Comparison of ENCODE assay signal across 29 mouse cellular contexts in genomic region chr19:44317391-44317790, GRCm38 (mm10). TPM values are rescaled to one million over a fixed set of nuclear protein-coding genes. Genes with fewer than 3 reads are reported as not detected.
A peak's percentile ranks its signal among the peaks of the same experiment; 100 is the strongest.
DNase-seq lines count a peak whose midpoint lies in the region; ATAC-seq and TF ChIP-seq lines count a peak whose summit lies in the region.
"Had no signal": no experiment of that assay in that cellular context is flagged by ENCODE, and none has a peak within 500 bp of the region (broad histone marks: within the 10 kb centered on the region; RNA-seq: fewer than 3 reads in every experiment).

No protein-coding gene starts in this region.

- TF ChIP-seq CTCF in MEL (IDR thresholded peaks at IDR 0.05 in 2 of 3, conservative IDR thresholded peaks at IDR 0.05 in 1 of 3; ENCODE audit: control insufficient read depth in 1 of 3, insufficient read depth in 1 of 3, low read depth in 2 of 3, low read length in 3 of 3, poor library complexity in 1 of 3, severe bottlenecking in 1 of 3): no peak

- DNase-seq in heart, embryonic 10.5 days (ENCODE audit: low spot score): peak; percentile 71
- no peak for DNase-seq in heart, adult 9 months (ENCODE audit: low spot score in 2 of 2)
- peak; percentile 34 for DNase-seq in CD4-positive helper T cell, adult 2 months (ENCODE audit: low read depth, low spot score)
- no peak for DNase-seq in MEL (ENCODE audit: low read depth, low spot score)
- DNase-seq in splenic B cell, adult 2 months (ENCODE audit: low read depth, low spot score): peak; percentile 44
- no peak for DNase-seq in hindbrain, embryonic 11.5 days (ENCODE audit: low spot score)
- no peak for DNase-seq in kidney, postnatal 10 days
- DNase-seq: adrenal gland, adult 2 months; adrenal gland, postnatal 36 days; cerebellum, adult 18-20 months; cerebellum, postnatal 14 days; gastrocnemius, postnatal 25 days; heart, adult 18-20 months; kidney, postnatal 25 days; lung, postnatal 4 days; retina, postnatal 1 day; right cerebral cortex, postnatal 14 days; thymus, adult 2 months; thymus, postnatal 36 days had no signal

- no peak for ATAC-seq in hindbrain, embryonic 11.5 days (ENCODE audit: low FRiP score)
- ATAC-seq: forebrain, embryonic 15.5 days; intestine, postnatal 0 days; midbrain, embryonic 13.5 days; Patski had no signal

- H3K4me3 ChIP-seq in heart, embryonic 10.5 days: no peak overlapping the region
- no peak overlapping the region for H3K4me3 ChIP-seq in MEL (ENCODE audit: control insufficient read depth in 1 of 2, insufficient read depth in 1 of 2, low read depth in 2 of 2, low read length in 2 of 2)
- H3K4me3 ChIP-seq in hindbrain, embryonic 11.5 days (ENCODE audit: low read depth, low read length): no peak overlapping the region
- H3K4me3 ChIP-seq: forebrain, embryonic 15.5 days; hindbrain, embryonic 12.5 days; limb, embryonic 12.5 days; megakaryocyte, embryonic 14.5 days; midbrain, embryonic 13.5 days; stomach, embryonic 15.5 days had no signal

- H3K4me1 ChIP-seq in heart, embryonic 10.5 days: peaks cover 4% of the 10 kb centered on the region; the same call in 1 of the 2 replicates
- peaks cover 10 to 12% of the 10 kb centered on the region in 2 experiments for H3K4me1 ChIP-seq in MEL (ENCODE audit: control insufficient read depth in 1 of 2, insufficient read depth in 2 of 2, low read length in 2 of 2)
- 0 out of 2 replicates have a peak, but pooled peaks cover 3% of the 10 kb centered on the region for H3K4me1 ChIP-seq in hindbrain, embryonic 11.5 days (replicated peaks; ENCODE audit: control insufficient read depth, insufficient read depth, low read length)

- H3K79me2 ChIP-seq in MEL (ENCODE audit: control insufficient read depth, insufficient read depth, low read length, poor library complexity): no peaks in the 10 kb centered on the region

- H3K36me3 ChIP-seq in heart, embryonic 10.5 days: no peaks in the 10 kb centered on the region
- peaks cover 0 to 8% of the 10 kb centered on the region in 2 experiments; a peak in 2 of 4 replicates for H3K36me3 ChIP-seq in MEL (ENCODE audit: control insufficient read depth in 1 of 2, insufficient read depth in 2 of 2, low read length in 2 of 2)
- no peaks in the 10 kb centered on the region for H3K36me3 ChIP-seq in splenic B cell, adult 2 months (ENCODE audit: control insufficient read depth, insufficient read depth, low read length, poor library complexity, severe bottlenecking)
- H3K36me3 ChIP-seq in hindbrain, embryonic 11.5 days (ENCODE audit: control insufficient read depth, insufficient read depth, low read length): no peaks in the 10 kb centered on the region
- H3K36me3 ChIP-seq: forebrain, embryonic 15.5 days; limb, embryonic 12.5 days; midbrain, embryonic 13.5 days; stomach, embryonic 15.5 days had no signal

- WGBS in heart, embryonic 10.5 days: 75% methylated on average over 5 of the region's 5 CpGs
- 79% methylated on average over 5 of the region's 5 CpGs for WGBS in hindbrain, embryonic 11.5 days

- no peaks in the 10 kb centered on the region for H3K27me3 ChIP-seq in heart, embryonic 10.5 days (ENCODE audit: insufficient read depth, poor library complexity, severe bottlenecking)
- H3K27me3 ChIP-seq in MEL (ENCODE audit: control insufficient read depth in 1 of 2, insufficient read depth in 2 of 2, low read length in 2 of 2): no peaks in the 10 kb centered on the region
- H3K27me3 ChIP-seq in splenic B cell, adult 2 months (ENCODE audit: control insufficient read depth, insufficient read depth, low read length, poor library complexity, severe bottlenecking): no peaks in the 10 kb centered on the region
- no peaks in the 10 kb centered on the region for H3K27me3 ChIP-seq in hindbrain, embryonic 11.5 days (ENCODE audit: control insufficient read depth, insufficient read depth, low read length)
- H3K27me3 ChIP-seq: forebrain, embryonic 15.5 days; hindbrain, embryonic 12.5 days; limb, embryonic 12.5 days; megakaryocyte, embryonic 14.5 days; midbrain, embryonic 13.5 days; stomach, embryonic 15.5 days had no signal

- no peak overlapping the region for H3K4me2 ChIP-seq in hindbrain, embryonic 11.5 days (replicated peaks; ENCODE audit: low read depth, low read length)
- H3K4me2 ChIP-seq: forebrain, embryonic 15.5 days; hindbrain, embryonic 12.5 days; limb, embryonic 12.5 days; midbrain, embryonic 13.5 days; stomach, embryonic 15.5 days had no signal

- H3K9me3 ChIP-seq in heart, embryonic 10.5 days: no peaks in the 10 kb centered on the region
- no peaks in the 10 kb centered on the region for H3K9me3 ChIP-seq in MEL (replicated peaks; ENCODE audit: insufficient read depth, low read length)
- H3K9me3 ChIP-seq in hindbrain, embryonic 11.5 days (ENCODE audit: control insufficient read depth, low read length): no peaks in the 10 kb centered on the region
- H3K9me3 ChIP-seq: forebrain, embryonic 15.5 days; G1E; hindbrain, embryonic 12.5 days; midbrain, embryonic 13.5 days; stomach, embryonic 15.5 days had no signal

- no peak for TF ChIP-seq RAD21 in MEL (IDR thresholded peaks at IDR 0.05; ENCODE audit: low read depth, low read length)

- TF ChIP-seq EP300 in MEL (IDR thresholded peaks at IDR 0.05; ENCODE audit: low read depth in 1 of 2, low read length in 2 of 2): no peak

- no peak for TF ChIP-seq POLR2A in MEL (IDR thresholded peaks at IDR 0.05; ENCODE audit: control insufficient read depth in 1 of 2, insufficient read depth in 1 of 2, low read depth in 1 of 2, low read length in 2 of 2, poor library complexity in 1 of 2)

- H3K27ac ChIP-seq in heart, embryonic 10.5 days: no peak overlapping the region
- no peak overlapping the region for H3K27ac ChIP-seq in MEL (ENCODE audit: control insufficient read depth, low read depth, low read length)
- no peak overlapping the region for H3K27ac ChIP-seq in hindbrain, embryonic 11.5 days (ENCODE audit: low read depth, low read length)
- H3K27ac ChIP-seq: forebrain, embryonic 15.5 days; hindbrain, embryonic 12.5 days; limb, embryonic 12.5 days; midbrain, embryonic 13.5 days; stomach, embryonic 15.5 days had no signal

- H3K9ac ChIP-seq in MEL (ENCODE audit: control insufficient read depth, low read depth, low read length, poor library complexity, severe bottlenecking): no peak overlapping the region
- H3K9ac ChIP-seq in hindbrain, embryonic 11.5 days (ENCODE audit: low read depth, low read length): no peak overlapping the region
- H3K9ac ChIP-seq: forebrain, embryonic 15.5 days; hindbrain, embryonic 12.5 days; limb, embryonic 12.5 days; midbrain, embryonic 13.5 days; stomach, embryonic 15.5 days had no signal

TF ChIP-seq in MEL, 35 proteins besides CTCF, POLR2A, EP300 and RAD21:
- 0 out of 2 replicates have a peak, but pooled peaks have one; percentile 14 for TF ChIP-seq ZNF384 (IDR thresholded peaks at IDR 0.05; ENCODE audit: low read depth, low read length)
- TF ChIP-seq E2F4 (IDR thresholded peaks at IDR 0.05; ENCODE audit: borderline replicate concordance, low read depth, low read length): no peak

RNA-seq across cellular contexts. Expression of gene Scd4, which starts 15.5 kb away (rescaled TPM):
- 0.06 and 0.16 TPM in 2 replicates for polyA plus RNA-seq in heart, embryonic 10.5 days (2016; fragmentation: Nextera tagmentation; extraction: Ambion mirVana)
- total RNA-seq in MEL (2012; rRNA removed): 0.16 and 0.31 TPM in 2 replicates
- under 1 TPM in 1 of 2 experiments, not detected in 1; 0.36 TPM for polyA plus RNA-seq in MEL (2012; ENCODE audit: insufficient read depth in 1 of 2, insufficient read length in 2 of 2, low read depth in 1 of 2, low replicate concordance in 2 of 2, missing spikeins in 1 of 2)
- 0.06 TPM in 1 of 2 replicates, not detected in the other for polyA plus RNA-seq in hindbrain, embryonic 11.5 days (2014; fragmentation: Nextera tagmentation; extraction: Ambion mirVana)
- polyA plus RNA-seq: embryonic facial prominence, embryonic 11.5 days had no signal

RNA-seq across cellular contexts. Expression of gene Scd2, which starts 23.9 kb away (rescaled TPM):
- 195 and 207 TPM in 2 replicates for polyA plus RNA-seq in heart, embryonic 10.5 days (2016; fragmentation: Nextera tagmentation; extraction: Ambion mirVana)
- 392 and 554 TPM in 2 replicates for total RNA-seq in MEL (2012; rRNA removed)
- 100 to 1,000 TPM in 1 of 2 experiments, 10 to 100 TPM in 1; 47.4 to 593 TPM for polyA plus RNA-seq in MEL (2012; ENCODE audit: insufficient read depth in 1 of 2, insufficient read length in 2 of 2, low read depth in 1 of 2, low replicate concordance in 2 of 2, missing spikeins in 1 of 2)
- 314 and 349 TPM in 2 replicates for polyA plus RNA-seq in hindbrain, embryonic 11.5 days (2014; fragmentation: Nextera tagmentation; extraction: Ambion mirVana)

Comparison
In these comparisons a context has a peak if more than half of its experiments do, and no peak if none do; other contexts are left out.
1. DNase-seq: peak in heart, embryonic 10.5 days (single experiment), CD4-positive helper T cell, adult 2 months (single experiment) and splenic B cell, adult 2 months (single experiment); none in heart, adult 9 months (0 of 2), MEL (single experiment), hindbrain, embryonic 11.5 days (single experiment) and kidney, postnatal 10 days (single experiment).